Mouse (Mus musculus) erythroblast, embryonic 14.5 days (primary cell): ENCODE results near the gene Ang.

ENCODE experiments used
- GATA1 ChIP-seq: IDR thresholded peaks from 2 replicates; pipeline ENCODE4 v1.6.1; 2012; ENCODE audit warnings: low read length, inconsistent platforms, mixed read lengths
- TAL1 ChIP-seq: IDR thresholded peaks from 3 replicates; pipeline ENCODE4 v1.6.1; 2012; ENCODE audit warnings: low read length, inconsistent platforms, mixed read lengths

DNA sequence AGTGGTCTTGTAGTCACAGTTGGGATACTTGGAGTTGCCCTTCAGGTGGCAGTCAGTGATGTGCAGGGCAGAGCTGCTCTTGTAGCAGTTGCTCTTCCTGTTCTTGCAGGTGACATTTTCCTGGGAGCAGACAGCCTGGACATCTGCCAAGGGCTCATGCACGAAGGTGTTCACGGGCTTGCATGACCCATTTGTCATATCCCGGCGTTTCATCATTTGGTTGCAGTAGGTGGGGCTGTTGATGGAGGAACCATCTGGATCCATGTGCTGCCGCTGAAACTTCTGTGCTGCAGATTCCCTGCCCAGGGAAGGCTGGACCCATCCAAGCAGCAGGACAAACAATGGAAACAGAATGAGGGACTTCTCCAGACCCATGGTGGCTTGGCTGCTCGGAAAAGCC lies 54.6 kb downstream of the Ang start:
- TF ChIP-seq GATA1 (no peak), TAL1 (no peak)
